Mouse (Mus musculus) thymus, adult 2 months (tissue): ENCODE data around the gene Zfp941. TPM values are rescaled to one million over a fixed set of nuclear protein-coding genes. Genes with fewer than 3 reads are reported as not detected.

Source experiments
- DNase-seq: peaks from one replicate; pipeline ENCODE4 v3.0.0; 2021
- H3K27ac ChIP-seq: fragments of 200-500 bp; 2 replicates; pipeline ENCODE4 v1.5.1; 2012; ENCODE audit warnings: low read length, control low read depth; ENCODE audit not compliant: control insufficient read depth, insufficient read depth
- H3K27me3 ChIP-seq: fragments of 200-500 bp; 2 replicates; pipeline ENCODE4 v1.6.1; 2012; ENCODE audit warnings: mild to moderate bottlenecking, low read length, moderate library complexity, mixed read lengths; ENCODE audit not compliant: control insufficient read depth, insufficient read depth
- H3K36me3 ChIP-seq: fragments of 200-500 bp; 2 replicates; pipeline ENCODE4 v1.6.1; 2012; ENCODE audit warnings: mild to moderate bottlenecking, low read length, moderate library complexity; ENCODE audit not compliant: control insufficient read depth, insufficient read depth
- H3K4me1 ChIP-seq: fragments of 200-500 bp; replicated peaks from 2 replicates; pipeline ENCODE4 v1.6.1; 2012; ENCODE audit warnings: low read length; ENCODE audit not compliant: control insufficient read depth, insufficient read depth
- H3K4me3 ChIP-seq: fragments of 200-500 bp; 2 replicates; pipeline ENCODE4 v1.5.1; 2012; ENCODE audit warnings: mild to moderate bottlenecking, low read length, control low read depth, moderate library complexity; ENCODE audit not compliant: control insufficient read depth, insufficient read depth
- CTCF ChIP-seq: fragments of 200-500 bp; IDR thresholded peaks from 2 replicates; pipeline ENCODE4 v1.5.1; 2012; ENCODE audit warnings: mild to moderate bottlenecking, control low read depth, low read length, moderate library complexity, borderline replicate concordance; ENCODE audit not compliant: control insufficient read depth, poor library complexity, insufficient read depth; ENCODE audit errors: extremely low read depth
- POLR2A ChIP-seq: fragments of 200-500 bp; IDR thresholded peaks from 2 replicates; pipeline ENCODE4 v1.6.1; 2012; ENCODE audit warnings: mild to moderate bottlenecking, low read length, control low read depth, moderate library complexity; ENCODE audit not compliant: control insufficient read depth, poor library complexity, insufficient read depth; ENCODE audit errors: extremely low read depth
- whole genome bisulfite sequencing: fragments of 180-500 bp; shearing (Covaris S2); methylation state at CpG from one replicate; pipeline ENCODE4 v1.1.7; 2018; 5-methylcytosine and 5-hydroxymethylcytosine counted together
- polyA plus RNA-seq: library from polyadenylated mRNA; depleted of rRNA; stranded (reverse); fragments of >200 nt; gene quantifications from 2 replicates; pipeline ENCODE4 v1.2.3, GENCODE M21; 2012

The Zfp941 gene
- polyA plus RNA-seq, 1 experiment = 0.22 TPM

DNA sequence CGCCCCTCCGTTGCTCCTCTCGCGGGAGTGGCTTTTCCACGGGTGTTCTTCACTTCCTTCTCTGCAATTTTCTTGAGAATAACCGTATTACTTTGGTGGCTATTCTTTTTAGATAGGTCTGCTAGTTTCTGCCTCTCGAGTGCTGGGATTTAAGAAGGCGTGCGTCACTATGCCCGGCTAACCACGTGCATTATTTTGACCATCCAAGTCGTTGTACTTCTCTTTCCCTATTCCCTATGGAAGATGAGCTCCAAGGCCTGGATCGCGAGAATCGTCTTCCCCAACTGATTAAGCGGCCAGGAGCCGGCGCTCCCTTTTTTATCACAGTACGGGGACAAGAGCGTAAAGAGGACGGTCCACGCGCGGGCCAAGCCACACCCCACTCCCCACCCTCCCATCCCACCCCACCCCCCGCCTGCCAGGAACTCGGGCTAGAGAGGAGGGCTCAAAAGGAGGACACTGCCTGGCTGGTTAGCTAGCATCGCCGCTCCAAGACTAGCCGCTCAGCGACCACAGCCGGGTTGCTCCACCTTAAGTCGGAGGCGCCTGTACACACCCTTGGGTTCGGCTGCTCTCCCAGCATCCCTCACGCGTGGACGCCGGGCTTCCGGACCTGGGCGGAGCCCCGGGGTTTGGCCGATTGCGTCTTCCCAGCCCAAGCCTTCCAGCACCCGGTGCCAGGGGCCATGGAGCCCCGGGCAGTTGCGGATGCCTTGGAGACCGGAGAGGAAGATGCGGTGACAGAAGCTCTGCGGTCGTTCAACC, 35.0 kb upstream of the Zfp941 start, which contains the start of gene Ric8a:
Gene Ric8a (plus strand): TSS at position 173 of the 765 bp plus-strand sequence.
- peak; percentile 85 for DNase-seq
- peaks cover 23% of the 10 kb centered on the region for H3K36me3 ChIP-seq
- peaks cover 27% of the 10 kb centered on the region for H3K4me1 ChIP-seq
- peak within 1 kb of the TSS; percentile 77 for H3K27ac ChIP-seq
- under 1% methylated on average over 50 of the region's 50 CpGs for WGBS
- H3K4me3 ChIP-seq = peak within 1 kb of the TSS; percentile 98
- no peaks in the 10 kb centered on the region for H3K27me3 ChIP-seq
- TF ChIP-seq CTCF (0 out of 2 replicates have a peak, but pooled peaks have one; percentile 36), POLR2A (peak; percentile 66)

- TF ChIP-seq POLR2A = peak; percentile 14
- TF ChIP-seq CTCF = no peak
- peaks cover 27% of the 10 kb centered on the region for H3K4me1 ChIP-seq
- peak; percentile 57 for DNase-seq
- H3K27me3 ChIP-seq = no peaks in the 10 kb centered on the region
- under 1% methylated on average over 51 of the region's 51 CpGs for WGBS
- peak within 1 kb of the TSS; percentile 77 for H3K27ac ChIP-seq
- peak within 1 kb of the TSS; percentile 98 for H3K4me3 ChIP-seq
- peaks cover 15% of the 10 kb centered on the region for H3K36me3 ChIP-seq
Observed at GRCm38 (mm10) chr7:140855860-140856784, 34.1 kb upstream of the Zfp941 start, which contains the start of gene Gm45785. TSS of gene Gm45785 (minus strand) at chr7:140856331.

GRCm38 (mm10) chr7:140855181-140855580, 33.2 kb upstream of the Zfp941 start:
- TF ChIP-seq CTCF (no peak), POLR2A (no peak)
- peaks cover 8% of the 10 kb centered on the region; the same call in 1 of the 2 replicates for H3K36me3 ChIP-seq
- no peaks in the 10 kb centered on the region for H3K27me3 ChIP-seq
- DNase-seq = no peak
- peaks cover 27% of the 10 kb centered on the region for H3K4me1 ChIP-seq
- 78% methylated on average over 9 of the region's 9 CpGs for WGBS
- no peak overlapping the region for H3K4me3 ChIP-seq
- H3K27ac ChIP-seq = no peak overlapping the region

DNA sequence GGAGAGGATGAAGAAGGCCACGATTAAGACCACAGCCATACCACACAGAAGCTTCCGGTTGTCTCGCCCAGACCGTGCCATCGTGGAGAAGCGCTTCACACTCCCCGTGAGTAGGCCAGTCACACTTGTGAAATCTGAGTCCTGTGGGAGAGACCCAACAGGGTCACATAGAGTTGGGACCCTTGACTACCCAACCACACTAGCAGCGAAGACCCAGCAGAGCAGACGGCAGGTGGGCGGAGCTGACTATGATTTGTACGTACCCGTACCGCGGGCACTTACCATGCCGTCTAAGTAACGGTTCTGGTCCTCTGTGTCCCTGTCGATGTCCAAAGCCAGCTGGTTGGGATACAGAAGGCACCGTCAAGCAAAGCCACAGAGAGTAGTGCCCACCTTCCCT, 32.5 kb upstream of the Zfp941 start:
- 95% methylated on average over 18 of the region's 18 CpGs for WGBS
- TF ChIP-seq POLR2A (no peak), CTCF (no peak)
- Histone ChIP-seq H3K36me3 (peaks cover 7% of the 10 kb centered on the region; the same call in 1 of the 2 replicates), H3K27ac (no peak overlapping the region), H3K27me3 (no peaks in the 10 kb centered on the region), H3K4me3 (no peak overlapping the region), H3K4me1 (peaks cover 27% of the 10 kb centered on the region)
- DNase-seq = no peak

DNA sequence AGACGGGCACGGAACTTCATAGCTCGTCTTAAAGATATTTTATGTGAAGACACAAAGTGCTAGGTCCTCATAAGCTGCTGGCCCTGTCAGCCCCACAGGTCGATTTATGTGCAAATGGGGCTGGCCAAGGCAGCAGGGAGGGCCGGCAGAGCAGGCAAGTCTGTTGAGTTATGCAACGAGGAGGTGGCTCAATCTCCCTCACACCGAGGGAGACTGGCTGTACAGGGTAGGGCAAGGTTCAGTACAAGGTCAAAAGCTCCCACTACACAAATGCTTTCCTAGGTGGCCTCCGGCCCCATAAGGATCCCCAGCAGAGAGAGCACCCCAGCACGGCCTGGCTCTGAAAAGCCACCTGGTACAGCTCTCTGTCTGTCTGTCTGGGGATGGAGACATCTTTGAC, 31.4 kb upstream of the Zfp941 start:
- TF ChIP-seq CTCF = no peak
- no peak for TF ChIP-seq POLR2A
- DNase-seq = no peak
- no peaks in the 10 kb centered on the region for H3K27me3 ChIP-seq
- peaks cover 7% of the 10 kb centered on the region; the same call in 1 of the 2 replicates for H3K36me3 ChIP-seq
- WGBS = 85% methylated on average over 9 of the region's 9 CpGs
- no peak overlapping the region for H3K4me3 ChIP-seq
- peaks cover 19% of the 10 kb centered on the region for H3K4me1 ChIP-seq
- H3K27ac ChIP-seq = no peak overlapping the region

- H3K27ac ChIP-seq = no peak overlapping the region
- H3K36me3 ChIP-seq = peaks cover 7% of the 10 kb centered on the region; the same call in 1 of the 2 replicates
- H3K4me3 ChIP-seq = no peak overlapping the region
- TF ChIP-seq POLR2A (no peak), CTCF (no peak)
- WGBS = 98% methylated on average over 4 of the region's 4 CpGs
- DNase-seq = no peak
- H3K27me3 ChIP-seq = no peaks in the 10 kb centered on the region
- peaks cover 10% of the 10 kb centered on the region for H3K4me1 ChIP-seq
Observed at GRCm38 (mm10) chr7:140851916-140852315, 29.9 kb upstream of the Zfp941 start.
